Mouse (Mus musculus): ENCODE data around the gene Slco1a4. TPM values are rescaled to one million over a fixed set of nuclear protein-coding genes. Genes with fewer than 3 reads are reported as not detected.
A peak's percentile ranks its signal among the peaks of the same experiment; 100 is the strongest.
"Not testable (repeated sequence)": the region's sequence is repeated elsewhere in the genome, so short reads cannot be mapped to it uniquely, and the experiment has no call there.

The Slco1a4 gene
- 10 to 100 TPM; 31.0 to 47.2 TPM for total RNA-seq (2021)

DNA sequence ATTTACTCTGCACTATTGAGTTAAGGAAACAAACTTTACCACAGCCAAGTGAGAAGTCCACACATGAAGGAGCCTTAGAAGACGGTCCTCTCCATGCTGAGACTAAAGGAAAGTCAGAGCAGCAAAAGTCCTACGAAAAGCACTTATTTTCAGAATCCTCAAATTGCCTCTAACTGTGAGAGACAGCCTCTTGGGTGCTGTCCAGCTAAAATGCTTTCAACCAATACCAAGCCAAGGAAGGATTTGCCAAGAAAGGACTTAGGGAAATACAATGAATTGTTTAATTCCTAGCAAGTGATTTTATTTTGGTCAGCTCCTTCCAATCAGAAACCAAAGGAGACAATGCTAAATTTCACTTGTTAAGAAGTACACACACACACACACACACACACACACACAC lies at the start of gene Slco1a4:
Slco1a4 (minus strand) TSS at position 115 of the 400 bp plus-strand sequence.
- DNase-seq (ENCODE audit: extremely low spot score in 1 of 2, low spot score in 1 of 2): no peak

DNA sequence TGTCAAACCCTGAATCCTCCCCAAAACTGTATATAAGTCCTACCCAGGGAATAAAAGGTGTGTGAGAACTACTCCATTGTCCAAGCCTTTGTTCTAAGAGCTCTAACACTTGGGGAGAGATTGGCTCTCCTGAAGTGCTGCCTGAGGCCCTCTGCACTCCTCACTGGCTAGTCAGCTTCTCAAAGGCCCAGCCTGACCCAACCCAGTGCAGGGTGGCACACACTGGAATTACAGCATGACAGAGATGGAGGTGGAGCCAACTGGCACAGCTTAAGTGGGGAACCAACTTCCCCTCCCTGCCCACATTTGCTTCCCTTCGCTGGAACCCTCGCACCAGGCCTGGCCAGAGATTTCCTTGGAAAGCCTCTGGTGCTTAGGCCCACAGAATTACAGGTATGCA lies 42.2 kb upstream of the Slco1a4 start:
- no peak for DNase-seq (ENCODE audit: extremely low spot score in 1 of 2, low spot score in 1 of 2)

DNA sequence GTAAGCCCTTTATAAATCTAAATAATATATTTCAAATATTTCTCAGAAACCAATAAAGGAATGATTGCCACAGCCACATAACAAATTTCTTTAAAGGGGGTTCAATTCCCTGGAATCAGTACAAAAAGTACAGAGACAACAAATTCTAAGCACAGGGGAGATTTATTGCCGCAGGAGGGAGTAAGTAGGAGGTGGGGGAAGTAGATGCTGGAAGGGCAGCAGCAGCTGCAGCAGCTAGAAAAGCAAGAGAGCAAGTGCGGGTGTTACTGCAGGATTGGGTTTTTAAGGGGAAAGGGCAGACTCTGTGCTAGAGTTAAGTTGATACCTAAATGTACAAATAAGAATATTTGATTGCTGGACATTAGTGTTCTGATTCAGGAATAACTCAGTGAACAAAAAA lies 33.7 kb upstream of the Slco1a4 start:
- DNase-seq (ENCODE audit: extremely low spot score in 1 of 2, low spot score in 1 of 2): no peak

DNA sequence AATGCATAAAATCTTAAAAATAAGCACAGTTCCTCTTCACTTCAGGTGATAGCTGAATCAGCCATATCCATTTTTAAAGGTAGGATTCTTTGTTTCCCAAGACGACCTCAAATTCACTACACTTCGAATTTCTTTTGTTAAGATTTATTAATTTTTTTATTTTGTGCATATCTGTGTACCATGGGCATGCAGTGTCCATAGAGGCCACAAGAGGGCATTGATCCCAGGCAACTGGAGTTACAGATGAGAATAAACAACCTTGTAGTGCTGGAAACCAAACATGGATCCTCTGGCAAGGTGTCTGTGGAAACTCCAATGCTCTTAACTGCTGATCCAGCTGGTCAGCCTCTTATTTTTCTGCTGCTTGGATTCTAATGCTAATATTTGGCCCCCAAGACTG lies 32.2 kb upstream of the Slco1a4 start:
- no peak for DNase-seq (ENCODE audit: extremely low spot score in 1 of 2, low spot score in 1 of 2)

DNA sequence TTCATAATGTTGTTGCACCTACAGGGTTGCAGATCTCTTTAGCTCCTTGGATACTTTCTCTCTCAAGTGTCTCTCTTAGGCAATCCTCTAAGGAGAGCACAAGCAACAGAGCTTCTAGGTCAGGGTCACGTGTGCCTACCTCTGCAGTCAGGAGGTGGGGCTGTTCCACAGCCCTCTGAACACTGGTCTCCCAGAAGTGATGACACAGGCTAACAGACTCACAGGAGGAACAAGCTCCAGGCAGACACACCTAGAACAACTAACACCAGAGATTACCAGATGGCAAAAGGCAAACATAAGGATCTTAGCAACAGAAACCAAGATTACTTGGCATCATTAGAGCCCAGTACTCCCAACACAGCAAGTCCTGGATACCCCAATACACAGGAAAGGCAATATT lies 26.6 kb upstream of the Slco1a4 start:
- DNase-seq (ENCODE audit: extremely low spot score in 1 of 2, low spot score in 1 of 2): no peak

DNA sequence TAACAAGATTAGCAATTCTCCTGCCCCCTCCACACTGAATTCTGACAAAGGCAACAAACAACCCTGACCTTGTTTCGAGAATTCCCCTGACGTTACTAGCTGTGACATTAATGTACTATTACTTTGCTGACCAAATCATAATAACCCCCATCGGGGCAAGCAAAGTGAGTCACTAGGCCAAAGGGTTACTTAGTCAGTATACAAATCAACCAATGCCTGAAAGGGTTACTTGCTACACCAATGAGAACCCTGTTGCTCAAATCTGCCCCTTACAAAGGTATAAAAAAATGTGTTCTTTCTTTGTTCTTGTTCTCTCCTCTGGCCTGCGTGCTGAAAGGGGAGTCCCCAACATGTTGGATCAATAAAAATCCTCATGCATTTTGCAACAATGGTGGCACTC lies 19.7 kb upstream of the Slco1a4 start:
- not testable (repeated sequence) for DNase-seq (ENCODE audit: extremely low spot score in 1 of 2, low spot score in 1 of 2)

DNA sequence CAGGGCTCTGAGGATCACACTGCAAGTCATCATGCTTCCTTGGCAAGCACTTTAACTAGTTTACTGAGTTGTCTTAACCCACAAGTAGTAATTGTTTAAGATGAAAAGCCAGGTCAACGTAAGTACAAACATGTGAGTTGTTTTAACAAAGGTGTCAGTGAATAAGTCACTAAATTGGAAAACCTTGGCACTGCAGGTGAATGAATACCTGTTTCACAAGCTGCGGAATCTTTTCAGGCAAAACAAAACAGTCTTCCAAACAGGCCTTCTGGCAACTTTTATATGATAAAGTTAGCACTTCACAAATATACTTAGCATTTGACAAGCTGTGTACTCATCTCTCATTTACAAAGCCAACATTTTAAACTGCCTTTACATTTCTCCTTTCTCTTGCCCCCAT lies 15.7 kb upstream of the Slco1a4 start:
- DNase-seq (ENCODE audit: extremely low spot score in 1 of 2, low spot score in 1 of 2): no peak

DNA sequence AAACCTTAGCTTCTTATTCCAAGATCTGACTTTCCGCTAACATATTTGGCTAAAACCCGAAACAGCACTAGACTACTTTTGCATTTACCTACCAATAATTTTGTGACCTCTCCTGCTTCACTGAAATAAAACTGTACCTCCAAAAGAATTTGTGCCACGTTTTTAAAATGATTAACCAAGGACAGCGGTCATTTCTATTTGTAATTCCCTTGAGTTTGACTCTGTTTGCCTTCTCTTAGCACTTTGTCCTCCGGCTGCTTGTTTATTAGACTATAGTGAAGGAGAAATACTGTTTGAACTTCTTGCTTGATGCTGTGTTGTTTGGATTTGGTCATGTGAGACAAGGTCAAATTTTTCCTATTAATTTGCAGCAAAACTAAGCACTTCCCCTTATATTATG lies 12.7 kb upstream of the Slco1a4 start:
- DNase-seq (ENCODE audit: extremely low spot score in 1 of 2, low spot score in 1 of 2): no peak

DNA sequence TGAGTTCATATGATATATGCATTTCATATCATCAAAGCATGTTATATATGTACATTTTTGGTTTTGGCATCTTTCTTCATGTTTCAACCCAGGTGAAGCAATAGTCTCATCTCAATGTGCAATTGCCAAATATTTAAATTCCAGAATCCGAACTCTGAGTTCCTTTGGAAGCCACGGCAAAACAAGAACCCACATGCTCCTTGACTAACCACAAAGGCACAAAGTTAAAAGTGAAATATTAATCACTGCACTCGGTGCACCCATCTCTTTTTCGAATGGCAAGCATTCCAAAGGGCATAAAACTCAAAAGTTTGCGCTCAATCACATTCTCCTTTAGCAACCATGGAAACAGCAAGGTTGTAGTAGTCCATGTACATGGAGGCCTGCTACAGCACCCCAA lies 10.0 kb upstream of the Slco1a4 start:
- no peak for DNase-seq (ENCODE audit: extremely low spot score in 1 of 2, low spot score in 1 of 2)

DNA sequence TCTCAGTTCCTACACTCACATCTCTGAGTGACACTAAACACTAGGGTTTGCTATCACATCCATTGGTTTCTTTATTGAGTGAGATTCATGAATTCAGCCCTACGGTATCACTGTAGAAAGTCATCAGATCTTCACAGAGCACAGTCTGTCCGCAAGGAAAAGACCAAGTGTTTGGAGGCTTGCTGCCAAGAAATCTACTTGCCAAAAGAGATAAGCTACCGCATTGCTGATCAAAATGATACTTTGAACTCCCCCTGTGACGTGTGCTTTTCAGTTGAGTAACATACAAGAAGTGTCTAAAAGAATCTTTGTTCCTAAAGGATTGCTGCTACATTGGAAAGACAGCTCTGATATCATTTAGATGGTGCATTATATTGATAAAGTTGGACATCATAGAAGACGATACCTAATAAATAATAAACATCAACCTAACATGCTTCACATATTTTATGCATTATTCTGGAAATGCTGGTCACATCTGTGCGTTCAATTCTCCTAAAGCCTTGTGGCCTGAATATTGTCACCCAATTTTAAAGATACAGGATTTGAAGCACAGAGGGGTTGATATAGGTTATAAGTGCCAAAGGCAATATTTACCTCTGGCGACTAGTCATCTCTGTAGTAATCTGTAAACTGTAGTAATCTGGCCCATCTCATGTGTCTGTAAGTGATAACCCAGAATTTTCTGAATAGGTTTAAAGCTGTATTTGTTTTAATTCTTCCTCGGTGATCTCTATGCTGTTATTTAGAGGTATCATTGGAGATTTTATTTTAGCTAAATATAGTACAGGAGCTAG lies 1.9 kb upstream of the Slco1a4 start:
- no peak for DNase-seq (ENCODE audit: extremely low spot score in 1 of 2, low spot score in 1 of 2)

DNA sequence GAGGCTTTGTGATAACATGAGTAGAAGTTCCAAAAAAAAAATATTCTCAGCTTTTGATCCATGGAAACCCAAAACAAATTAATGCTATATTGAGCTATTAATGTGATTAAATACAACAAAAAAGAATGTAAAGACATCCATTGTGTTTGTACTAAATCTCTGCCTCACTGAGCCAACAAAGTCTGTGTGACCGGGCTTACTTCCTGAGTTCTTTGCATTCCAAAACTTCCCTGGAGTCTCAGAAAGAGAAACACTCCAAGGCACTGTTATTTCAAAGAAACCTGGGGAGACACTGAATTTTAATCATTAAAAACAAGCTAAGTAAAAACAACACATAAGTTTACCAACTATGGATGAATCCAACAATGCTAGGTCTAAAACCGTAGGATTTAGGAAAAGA lies 2.4 kb downstream of the Slco1a4 start:
- no peak for DNase-seq (ENCODE audit: extremely low spot score in 1 of 2, low spot score in 1 of 2)

DNA sequence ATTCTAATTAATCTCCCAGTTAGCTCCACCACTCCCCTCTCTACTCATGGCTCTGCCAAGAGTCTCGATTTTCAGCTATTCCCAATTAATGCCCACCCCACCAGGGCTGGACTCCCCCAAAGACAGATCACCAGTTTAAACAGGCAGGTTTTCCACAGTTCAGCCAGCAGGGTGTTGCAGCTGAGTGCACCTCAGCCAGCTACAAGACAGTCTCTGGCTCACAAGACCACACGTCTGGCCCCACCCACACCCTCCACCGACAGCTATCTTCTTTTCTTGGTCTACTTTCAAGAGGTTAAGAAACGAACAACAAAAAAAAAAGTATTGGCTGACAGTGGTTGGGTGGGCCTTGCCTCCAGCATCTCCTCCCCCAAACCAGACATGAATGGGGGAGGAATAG lies 6.9 kb downstream of the Slco1a4 start:
- no peak for DNase-seq (ENCODE audit: extremely low spot score in 1 of 2, low spot score in 1 of 2)

DNA sequence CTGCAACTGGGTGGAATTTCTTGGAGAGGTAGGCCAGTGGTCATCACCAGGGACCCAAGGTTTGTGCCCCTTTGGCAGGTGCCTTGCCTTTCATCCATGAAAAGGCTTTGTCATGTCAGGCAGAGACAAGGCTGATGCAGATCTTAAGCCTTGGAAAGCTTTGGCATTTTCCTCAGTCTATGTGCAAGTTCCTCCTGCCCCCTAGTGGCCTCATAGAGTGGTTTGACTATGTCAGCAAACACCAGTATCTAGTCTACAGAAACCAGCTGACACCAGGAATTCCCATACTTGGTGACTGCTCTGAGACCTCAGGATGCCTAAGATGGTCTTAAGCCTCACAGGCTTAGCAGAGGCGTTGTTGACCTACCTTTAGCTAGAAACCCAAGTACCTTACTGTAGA lies 58.2 kb downstream of the Slco1a4 start:
- DNase-seq (ENCODE audit: extremely low spot score in 1 of 2, low spot score in 1 of 2): peak in 1 of 2 experiments; percentile 15

DNA sequence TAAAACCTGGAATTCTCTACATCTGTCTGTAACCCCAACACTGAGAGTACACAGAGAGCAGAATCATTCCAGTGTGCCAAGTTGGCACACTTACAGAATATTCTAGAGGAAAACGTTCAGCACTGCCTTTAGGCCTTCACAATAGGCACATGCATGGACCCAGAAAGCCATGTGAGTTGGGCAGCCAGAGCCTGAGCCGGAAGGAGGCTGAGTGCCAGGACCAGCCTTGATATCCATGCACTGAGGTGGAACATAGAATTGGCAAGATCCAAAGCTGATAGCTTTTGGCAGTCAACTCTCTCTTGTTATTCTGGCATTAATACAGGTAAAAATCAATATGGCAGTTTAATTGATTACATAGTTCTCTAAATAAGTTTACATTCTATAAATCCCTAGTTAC lies 81.5 kb downstream of the Slco1a4 start:
- no peak for DNase-seq (ENCODE audit: extremely low spot score in 1 of 2, low spot score in 1 of 2)

DNA sequence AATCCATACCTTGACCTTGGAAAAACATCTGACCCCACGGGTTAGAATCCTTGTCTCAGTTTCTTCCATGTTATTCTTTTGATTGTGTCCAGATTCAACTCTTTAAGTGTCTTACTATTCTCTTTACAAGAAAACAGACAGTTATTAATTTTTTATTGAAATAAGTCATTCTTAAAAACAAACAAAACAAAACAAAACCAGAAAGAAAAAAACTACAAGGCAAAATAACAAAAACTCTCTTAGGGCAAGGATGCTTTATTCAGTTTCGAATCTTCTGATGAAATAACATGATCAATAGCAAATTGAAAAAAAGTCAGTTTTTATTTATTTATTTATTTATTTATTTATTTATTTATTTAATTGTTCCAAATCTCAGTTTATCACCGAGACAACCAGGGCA lies 82.3 kb downstream of the Slco1a4 start, which contains the start of gene Gm5724:
Gm5724 (minus strand) TSS at position 101 of the 400 bp plus-strand sequence.
- no peak for DNase-seq (ENCODE audit: extremely low spot score in 1 of 2, low spot score in 1 of 2)

Other genes starting within 250 kb of the Slco1a4 start
- gene Slco1b2, start 226.7 kb downstream of the Slco1a4 start, total RNA-seq (2021): under 1 TPM; 0.17 to 0.35 TPM
- not detected for gene Gm5724, start 82.4 kb downstream of the Slco1a4 start, total RNA-seq (2021)
- not detected for gene Slco1a1, start 90.8 kb upstream of the Slco1a4 start, total RNA-seq (2021)
- gene Gm6614, start 155.2 kb upstream of the Slco1a4 start, total RNA-seq (2021): not detected